Mouse (Mus musculus) embryo, embryonic 10.5 days (tissue): Measurements from ENCODE around the gene Rasl12.

Experiments
- DNase-seq: peaks from one replicate; pipeline ENCODE4 v3.0.0-alpha.2; 2015; ENCODE audit warnings: low spot score

The Rasl12 gene

DNA sequence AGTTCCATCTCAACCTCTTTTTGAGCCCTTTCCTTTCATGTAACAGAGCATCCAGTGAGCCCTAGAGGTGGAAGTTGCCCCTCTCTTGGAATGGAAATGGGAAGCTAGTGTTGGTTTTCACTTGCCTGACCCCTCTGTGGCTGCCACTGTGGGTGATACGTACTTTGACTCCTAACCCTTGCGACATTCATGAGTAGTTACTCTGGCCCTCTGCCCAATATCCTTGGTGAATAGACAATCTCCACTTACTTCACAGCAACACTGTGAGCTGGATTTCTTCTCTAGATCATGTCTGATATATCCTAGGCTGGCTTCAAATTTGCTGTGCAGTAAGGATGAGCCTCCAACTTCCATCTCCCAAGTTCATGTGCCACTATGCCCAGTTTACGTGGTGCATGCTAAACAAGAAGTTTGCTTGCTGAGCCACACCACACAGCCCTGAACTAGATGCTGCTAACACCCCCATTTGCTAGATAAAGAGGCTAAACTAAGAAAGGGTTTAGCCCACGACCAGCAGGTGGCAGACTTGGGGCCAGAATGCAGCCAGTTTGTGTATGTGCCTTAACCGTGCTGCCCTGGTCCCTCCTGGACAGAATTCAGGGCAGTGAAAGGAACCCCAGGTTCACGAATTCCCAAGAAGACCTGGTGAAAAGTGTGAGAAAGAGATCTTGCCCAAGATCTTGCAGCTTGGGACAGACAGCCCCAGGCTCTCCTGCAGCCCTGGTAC, 5.5 kb upstream of the Rasl12 start:
- DNase-seq = peak; percentile 79

DNA sequence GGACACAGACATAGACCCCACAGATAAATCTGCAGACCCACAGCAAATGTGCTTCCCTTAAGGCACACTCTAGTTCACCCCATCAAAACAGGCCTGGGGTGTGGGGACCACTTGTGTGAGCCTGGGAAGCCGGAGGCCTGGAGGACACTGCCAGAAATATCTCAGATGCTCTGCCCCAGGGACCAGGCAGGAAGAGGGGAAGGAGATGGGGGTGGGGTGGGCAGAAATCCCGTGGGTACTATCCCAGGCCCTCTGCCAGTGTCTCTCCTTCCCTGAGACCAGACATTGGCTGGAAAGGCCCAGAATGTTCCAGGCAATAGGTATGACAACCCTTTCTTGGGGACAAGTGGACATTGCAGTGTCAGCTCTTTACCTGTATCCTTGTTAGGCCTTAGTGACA, 4.7 kb upstream of the Rasl12 start:
- DNase-seq = no peak

DNA sequence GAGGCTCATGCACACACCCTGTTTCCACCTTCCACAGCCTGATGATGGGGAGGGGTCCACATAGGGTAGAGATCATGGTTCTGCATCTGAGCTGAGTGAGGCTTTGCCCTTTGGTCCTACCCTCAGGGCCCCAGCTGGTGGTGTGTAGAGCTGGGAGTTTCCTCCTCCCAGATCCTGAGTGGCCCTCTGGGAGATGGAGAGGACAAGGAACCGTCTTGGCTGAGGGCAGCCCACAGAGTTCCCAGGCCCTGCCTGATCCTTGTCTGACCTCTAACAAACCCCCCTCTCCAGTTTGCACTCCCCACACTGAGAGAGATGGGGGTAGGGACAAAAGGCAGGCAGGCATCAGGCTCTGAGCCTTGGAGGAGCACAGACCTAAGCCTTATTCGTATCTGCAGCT, 3.9 kb upstream of the Rasl12 start:
- no peak for DNase-seq

DNA sequence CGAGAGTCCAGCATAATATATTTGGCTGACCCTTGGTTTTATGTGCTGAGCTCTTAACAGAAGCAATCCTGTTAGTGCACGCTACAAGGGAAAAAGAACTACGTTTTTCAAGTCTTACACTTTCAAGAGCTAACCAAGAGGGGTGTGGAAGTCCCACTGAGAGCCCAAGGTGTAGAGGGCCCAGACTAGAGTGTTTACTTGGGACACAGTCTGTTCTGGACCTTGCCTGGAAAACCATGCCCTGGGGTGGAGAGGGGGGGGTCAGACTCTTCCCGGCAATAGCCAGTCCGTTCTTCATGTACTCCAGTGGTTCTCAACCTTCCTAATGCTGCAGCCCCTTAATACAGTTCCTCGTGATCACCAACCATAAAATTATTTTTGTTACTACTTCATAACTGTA, 1.6 kb downstream of the Rasl12 start:
- no peak for DNase-seq

DNA sequence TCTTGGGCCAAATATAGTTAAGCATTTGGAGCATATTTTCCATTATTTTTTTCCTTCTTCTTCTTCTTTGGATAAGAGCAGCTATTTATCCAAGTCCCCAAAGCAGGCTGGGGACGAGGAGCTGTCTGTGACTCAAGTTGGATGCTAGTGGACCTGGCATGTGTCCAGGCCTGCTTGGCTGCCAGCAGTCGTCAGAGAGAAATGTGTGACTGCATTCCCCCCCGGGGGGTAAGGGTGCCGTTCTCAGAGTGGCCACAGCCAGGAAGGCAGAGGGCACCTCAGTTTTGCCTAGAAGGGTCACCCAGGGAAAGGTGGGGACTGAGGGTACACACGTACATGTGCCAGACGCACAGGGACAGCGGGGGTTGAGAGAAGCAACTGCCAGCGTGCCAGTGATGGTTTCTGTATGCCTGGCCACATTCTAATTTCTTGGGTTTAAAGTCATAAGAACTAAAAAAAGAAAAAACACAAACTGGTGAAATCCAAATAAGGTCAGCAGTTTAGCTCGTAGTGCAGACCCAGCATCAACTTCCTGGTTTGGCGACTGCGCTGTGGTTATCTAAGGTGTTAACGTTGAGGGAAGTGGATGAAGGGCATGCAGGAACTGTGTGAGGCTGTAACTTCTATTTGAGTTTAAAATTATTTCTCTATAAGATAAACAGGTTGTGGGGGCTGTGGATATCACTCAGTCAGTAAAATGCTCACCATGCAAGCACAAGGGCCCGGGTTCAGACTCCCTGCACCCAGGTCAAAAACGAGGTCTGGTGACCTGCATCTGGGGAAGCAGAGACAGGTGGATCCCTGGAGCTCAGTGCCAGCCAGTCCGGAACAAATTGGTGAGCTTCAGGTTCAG, 6.3 kb downstream of the Rasl12 start:
- DNase-seq = no peak

DNA sequence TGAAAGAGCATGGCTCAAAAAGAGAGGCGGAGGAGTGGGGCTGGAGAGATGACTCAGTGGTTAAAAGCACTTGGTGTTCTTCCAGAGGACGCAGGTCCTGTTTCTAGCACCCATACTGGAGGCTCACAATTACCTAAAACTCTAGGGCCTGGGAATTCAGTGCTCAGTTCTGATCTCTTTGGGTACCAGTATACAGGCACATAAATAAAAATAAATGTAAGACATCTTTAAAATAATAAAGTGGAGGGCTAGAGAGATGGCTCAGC, 6.8 kb downstream of the Rasl12 start:
- DNase-seq = no peak

DNA sequence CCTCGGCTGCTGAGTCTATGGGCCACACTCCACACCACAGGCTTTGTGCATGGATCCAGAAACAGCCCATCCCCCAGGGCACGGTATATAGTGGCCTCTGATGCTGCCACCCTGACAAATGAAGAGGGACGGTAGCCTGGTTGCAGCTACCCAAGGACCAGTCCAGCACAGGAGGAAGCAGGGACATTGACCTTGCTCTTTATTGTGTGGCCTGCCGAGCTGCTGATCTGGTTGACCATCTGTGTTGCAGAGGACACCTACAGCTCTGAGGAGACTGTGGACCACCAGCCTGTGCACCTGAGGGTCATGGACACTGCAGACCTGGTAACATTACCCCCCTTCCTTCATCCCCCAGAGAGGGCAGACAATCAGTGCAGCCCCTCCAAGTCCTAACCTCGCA, 9.0 kb downstream of the Rasl12 start:
- DNase-seq = no peak

DNA sequence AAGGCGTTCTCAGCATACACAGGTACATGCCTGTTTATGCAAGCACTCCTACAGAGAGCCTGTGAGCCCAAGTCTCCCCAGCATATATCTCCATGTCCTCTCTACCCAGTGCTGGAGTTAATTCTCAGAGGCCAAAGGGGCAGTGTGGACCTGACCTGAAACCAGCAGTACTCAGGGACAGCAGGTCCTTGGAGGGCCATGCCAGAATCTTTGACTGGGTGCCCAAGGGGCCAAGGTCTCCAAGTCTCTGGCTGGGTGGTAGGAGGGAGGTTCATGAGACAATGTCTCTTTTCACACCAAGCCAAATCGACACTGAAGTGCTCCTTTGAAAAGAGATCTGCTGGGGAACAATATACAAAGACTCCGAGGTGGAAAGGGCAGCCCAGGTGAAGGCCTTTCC, 9.6 kb downstream of the Rasl12 start:
- DNase-seq = no peak

DNA sequence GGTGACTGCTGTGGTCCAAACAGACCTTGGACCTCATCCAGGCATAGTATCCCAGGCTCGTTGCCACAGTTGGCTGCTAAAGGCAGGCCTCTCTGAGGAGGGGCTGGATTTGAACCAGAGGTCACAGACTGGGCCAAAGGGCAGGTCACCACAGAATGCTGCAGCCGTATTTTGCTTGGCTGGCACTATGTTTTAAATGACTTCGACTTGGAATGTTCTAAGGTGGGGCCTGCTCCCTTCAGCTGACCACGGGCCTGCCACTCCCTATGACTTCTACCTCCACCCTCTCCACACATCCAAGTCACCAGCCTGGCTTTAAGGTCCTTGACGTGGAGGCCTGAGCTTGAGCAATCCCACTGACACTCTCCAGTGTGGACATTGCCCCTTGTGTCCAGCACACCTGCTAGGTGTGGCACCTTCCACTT, 10.6 kb downstream of the Rasl12 start:
- DNase-seq = no peak

DNA sequence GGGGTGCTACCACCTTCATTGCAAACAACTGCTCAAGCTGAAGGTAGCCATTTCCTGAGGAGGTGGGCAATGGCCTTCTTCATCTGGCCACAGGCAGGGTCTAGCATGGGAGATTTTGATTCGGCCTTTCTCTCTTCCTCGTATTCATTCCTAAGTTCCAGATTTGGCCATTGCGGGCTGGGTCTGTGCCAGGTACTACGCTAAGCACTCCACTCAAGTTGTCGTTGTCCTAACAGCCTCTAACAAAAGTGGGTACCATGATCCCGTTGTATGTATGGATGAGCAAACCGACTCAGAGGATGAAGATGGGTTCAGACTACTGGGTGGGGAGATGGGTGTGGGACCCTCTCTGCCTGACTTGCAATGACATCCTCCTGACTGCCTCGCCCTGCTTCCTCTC, 12.1 kb downstream of the Rasl12 start:
- no peak for DNase-seq

DNA sequence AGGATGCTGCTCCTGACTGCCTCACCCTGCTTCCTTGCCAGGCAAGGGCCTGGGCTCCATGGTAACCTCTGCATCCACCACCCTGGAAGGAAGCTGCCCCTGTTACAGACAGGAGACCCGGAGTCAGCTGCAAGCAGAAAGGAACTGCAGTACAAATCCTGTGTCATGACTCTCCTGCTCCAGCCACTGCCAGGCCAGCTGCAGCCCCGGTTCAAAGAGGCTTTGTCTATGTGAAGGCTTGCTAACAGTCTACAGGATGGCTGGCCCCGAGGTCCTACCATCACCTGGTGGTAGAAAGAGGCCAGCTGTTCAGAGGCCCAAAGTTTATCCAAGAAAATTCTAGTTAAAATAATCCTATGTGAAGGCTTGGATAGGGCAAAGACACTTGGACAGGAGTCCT, 13.0 kb downstream of the Rasl12 start:
- no peak for DNase-seq

DNA sequence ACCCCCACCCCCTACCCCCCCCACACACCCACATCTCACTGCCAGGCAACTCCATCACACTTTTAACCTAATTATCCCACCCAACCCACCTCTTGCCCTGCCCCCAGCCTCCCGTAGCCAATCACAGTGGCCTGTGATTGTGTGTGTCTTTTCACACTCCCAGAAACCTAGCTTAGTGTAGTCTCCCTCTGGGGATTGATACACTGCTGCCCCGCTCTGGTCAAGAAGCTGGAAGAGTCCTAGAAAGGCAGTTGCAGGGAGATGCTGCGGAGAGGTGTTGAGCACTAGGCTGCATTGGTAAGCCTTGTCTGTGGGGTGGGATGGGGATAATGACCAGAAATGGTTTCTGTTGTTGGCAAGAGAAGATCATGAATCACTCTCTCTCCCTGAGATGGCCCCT, 19.4 kb downstream of the Rasl12 start:
- DNase-seq = no peak

DNA sequence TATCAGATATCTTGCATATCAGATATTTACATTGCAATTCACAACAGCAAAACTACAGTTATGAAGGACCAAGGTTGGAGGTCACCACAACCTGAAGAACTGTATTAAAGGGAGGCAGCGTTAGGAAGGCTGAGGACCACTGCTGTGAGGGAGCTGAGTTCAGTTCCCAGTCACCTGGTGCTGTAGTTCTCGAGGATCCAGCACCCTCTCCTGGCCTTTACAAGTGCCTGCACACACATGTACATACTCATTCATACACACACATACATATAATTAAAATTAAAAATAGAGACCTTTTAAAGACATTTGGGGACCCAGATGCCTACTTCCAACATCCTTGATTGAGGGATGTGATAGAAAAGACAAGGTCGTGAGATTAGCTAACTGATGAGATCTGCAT, 21.3 kb downstream of the Rasl12 start:
- DNase-seq = no peak

DNA sequence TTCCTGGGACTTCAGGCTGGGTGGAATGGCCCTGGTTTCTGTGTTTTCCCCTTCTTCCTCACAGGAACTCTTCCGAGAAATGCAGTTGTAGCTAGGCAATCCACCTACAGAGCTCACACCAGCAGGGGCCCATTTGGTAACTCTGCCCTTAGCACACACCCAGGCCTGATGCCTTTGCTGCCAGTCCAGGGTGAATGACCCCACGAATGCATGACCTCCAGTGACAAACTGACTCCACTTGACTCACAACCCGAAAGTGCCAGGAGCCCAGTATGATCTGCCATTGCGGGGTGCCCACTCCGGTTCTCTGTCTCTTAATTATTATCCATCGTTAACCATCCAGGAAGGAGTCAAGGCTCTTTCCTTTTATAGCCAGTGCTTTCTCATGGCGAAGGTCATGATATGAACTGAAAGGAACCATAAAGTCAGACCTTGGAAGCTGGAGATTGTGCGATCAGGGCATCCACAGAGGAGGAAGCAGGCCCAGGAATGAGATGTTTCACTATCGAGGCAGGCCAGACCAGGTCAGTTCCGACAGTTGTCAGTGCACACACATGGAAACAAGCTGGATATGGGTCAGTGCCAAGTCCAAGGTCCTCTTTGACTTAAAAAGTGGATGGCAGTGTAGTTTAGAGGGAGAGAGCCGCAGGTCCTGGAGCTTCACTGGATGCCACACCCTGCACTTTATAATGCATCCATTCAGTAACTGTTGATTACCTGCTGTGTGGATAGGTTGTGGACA, 24.6 kb downstream of the Rasl12 start, which contains the start of gene Slc51b:
Gene Slc51b (minus strand): TSS at position 196 of the 742 bp plus-strand sequence.
- no peak for DNase-seq

DNA sequence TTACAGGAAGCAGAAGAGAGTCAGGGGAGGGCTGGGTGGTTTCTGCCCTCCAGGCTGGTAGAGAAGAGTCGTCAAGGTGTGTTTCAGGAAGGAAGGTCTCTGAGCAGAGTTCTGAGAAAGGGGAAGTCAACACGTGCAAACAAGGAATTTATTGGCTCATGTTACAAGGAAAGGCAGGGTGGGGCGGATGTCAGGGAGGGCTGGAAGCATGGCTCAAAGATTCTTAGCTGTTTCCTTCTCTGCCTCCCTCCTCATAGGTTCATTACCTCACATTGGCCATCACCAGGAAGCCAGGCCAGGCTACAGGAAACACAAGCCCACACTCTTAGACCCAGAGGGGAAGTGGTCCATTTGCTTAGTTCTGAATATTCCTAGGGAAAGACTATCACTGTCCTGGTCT, 26.1 kb downstream of the Rasl12 start:
- no peak for DNase-seq

DNA sequence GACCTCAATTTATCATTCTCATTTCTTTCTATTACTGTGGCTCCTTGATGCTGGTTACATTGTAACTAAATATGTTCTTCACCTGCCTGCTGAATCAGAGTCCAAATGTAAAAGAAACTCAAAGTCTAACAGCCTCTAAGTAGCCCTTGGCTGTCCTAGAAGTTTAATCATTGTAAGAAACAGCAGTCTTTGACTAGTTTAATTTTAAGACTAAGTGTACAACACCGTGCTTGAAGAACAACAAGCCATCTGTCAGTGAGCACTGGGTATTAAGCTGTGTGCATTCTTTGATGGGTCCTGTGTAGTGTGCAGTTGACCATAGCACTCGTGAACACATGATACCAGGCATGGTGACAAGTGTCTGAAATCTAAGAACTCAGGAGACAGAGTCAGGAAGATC, 29.2 kb downstream of the Rasl12 start:
- DNase-seq = no peak

DNA sequence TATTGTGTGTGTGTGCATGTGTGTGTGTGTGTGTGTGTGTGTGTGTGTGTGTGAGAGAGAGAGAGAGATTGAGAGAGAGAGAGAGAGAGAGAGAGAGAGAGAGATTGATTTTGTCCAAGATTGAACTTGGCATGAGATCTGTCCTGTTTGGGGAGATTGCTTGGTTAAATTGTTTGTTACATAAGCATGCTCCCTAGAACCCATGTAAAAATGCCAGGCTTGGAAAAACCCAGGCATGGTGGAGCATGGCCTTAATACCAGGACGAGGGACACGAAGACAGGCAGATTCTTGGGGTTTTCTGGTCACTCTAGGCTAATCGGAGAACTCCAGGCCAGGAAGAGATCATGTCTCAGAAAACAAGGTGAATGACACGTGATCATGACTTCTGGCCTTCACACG, 29.7 kb downstream of the Rasl12 start:
- no peak for DNase-seq

DNA sequence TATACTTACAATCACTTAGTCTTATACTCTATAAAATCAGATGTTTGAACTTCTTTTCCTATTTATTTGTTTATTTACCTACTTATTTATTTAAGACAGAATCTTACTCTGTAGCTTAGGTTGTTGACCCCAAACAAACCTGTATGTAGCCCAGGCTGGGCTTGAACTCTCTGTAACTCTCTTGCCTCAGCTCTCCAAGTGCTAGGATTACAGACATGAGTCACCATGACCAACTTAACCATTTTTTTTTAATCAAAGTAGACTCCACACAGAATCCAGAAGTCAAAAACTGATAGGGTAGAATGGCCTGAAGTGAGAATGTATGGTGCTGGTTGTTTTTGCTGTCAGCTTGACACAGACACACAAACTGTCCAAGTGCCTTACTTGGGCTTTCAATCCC, 32.1 kb downstream of the Rasl12 start:
- no peak for DNase-seq

DNA sequence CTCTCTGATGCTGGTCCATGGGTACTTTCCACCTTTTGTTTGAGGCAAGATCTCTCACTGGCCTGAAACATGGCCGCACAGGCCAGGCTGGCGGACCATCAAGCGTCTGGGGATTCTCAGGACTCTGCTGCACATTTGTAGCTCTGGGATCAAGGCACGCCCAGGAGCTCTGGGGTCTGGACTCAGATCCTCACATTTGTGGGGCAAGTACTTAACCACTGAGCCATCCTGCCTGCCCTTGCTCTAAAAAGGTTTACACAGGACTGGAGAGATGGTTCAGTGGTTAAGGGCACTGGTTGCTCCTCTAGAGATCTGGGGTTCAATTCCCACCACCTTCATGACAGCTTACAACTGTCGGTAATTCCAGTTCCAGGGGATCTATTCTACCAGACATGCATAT, 32.6 kb downstream of the Rasl12 start:
- no peak for DNase-seq

DNA sequence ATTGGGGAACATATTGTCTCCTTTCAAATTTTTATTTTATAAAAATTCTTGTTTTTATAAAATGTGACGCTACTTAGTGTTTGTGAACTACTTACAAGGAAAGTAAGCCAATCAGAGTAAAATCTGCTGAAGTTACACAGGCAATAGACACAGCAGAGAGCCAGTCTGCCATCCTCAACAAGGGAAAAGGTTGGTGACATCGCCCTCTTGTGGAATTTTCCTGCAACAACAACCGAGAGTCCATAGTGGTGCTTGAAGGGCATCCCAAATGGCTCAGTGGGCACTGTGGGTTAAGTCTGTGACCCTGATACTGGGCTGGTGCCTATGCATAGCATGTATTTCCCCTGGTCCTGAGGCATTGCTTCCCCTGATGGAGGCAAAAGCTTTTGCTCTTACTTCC, 33.9 kb downstream of the Rasl12 start:
- peak; percentile 94 for DNase-seq

DNA sequence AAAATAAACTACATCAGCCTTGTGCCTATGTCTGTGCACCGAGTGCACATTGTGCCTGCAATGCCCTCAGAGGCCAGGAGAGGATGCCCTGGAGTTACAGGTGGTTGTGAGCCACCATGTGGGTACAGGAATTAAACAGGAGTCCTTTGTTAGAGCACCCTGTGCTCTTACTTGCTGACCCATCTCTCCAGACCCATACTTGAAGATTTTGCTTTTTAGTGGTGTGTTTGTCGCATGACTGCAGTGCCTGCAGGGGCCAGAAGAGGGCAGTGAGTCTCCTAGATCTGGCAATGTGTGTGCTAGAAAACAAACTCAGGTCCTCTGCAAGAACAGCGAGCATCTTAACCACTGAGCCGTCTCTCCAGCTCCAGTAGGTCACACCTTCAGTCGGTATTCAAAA, 35.8 kb downstream of the Rasl12 start:
- peak; percentile 74 for DNase-seq

DNA sequence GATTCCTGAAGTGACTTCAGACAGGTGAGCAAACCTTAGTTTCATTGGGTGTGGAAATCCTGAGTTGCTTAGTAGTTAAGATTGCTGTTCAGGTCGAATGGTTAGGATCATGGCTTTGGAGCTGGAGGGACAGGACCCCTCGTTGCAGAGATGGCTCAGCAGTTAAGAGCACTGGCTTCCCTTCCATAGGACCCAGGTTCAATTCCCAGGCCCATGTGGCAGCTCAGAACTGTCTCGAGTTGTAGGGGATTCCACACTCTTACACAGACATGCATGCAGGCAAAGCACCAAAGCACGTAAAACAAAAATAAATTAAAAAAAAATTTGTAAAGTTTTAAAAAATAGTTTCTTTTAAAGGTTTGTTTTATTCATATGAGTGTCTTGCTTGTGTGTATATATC, 36.9 kb downstream of the Rasl12 start:
- no peak for DNase-seq

DNA sequence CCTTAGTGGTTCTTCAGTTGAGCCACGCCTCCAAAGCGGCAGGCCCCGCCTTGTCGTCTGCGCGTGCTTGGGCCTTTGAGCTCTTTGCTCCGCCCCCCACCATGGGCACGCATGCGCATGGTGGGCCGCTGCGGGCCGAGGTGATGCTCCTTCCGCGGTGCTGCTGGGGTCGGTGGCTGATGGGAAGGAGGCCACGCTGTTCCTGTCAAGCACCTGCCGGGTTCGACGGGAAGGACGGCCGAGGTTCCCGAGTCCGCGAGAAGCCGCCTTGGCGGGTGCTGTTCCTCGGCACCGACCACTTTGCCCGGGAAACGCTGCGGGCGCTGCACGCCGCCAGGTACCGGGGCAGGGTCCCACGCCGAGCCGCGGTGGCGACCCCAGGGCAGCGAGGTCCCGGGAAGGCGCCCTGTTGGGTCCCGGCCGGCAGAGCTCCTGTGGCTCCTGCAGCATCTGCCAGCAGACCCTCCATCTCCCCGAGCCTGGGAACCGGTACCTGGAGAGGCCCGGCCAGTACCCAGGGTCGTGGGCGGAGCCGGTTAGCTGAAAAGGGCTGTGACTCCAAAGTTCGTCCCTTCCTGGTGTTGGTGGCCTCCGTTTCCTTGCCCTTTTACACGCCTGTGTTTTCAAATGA, 37.5 kb downstream of the Rasl12 start, which contains the start of gene Mtfmt:
Gene Mtfmt (plus strand): TSS at position 112 of the 631 bp plus-strand sequence.
- DNase-seq = peak; percentile 98
